Mouse (Mus musculus): ENCODE data around the gene Tubb4b.
"Not testable (repeated sequence)": the region's sequence is repeated elsewhere in the genome, so short reads cannot be mapped to it uniquely, and the experiment has no call there.

Gene Tubb4b

DNA sequence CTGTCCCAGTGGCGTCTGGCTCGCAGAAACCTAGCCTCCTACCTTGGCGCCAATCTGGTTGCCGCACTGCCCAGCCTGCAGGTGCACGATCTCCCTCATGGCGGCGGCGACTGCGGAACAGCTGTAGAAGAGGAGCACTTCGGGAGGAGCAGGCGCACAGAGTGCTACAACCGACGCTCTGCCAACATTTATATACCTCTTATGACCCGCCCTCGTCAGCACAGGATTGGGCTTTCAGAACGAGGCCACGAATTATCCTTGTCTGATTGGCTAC lies at the start of gene Tubb4b:
Gene Tubb4b, minus strand, starts transcription at position 211 of the 274 bp plus-strand sequence.
- DNase-seq (ENCODE audit: extremely low spot score, low read depth, low spot score), result no peak

- no peak for DNase-seq (ENCODE audit: extremely low spot score, low read depth, low spot score)
These were observed 48.5 kb upstream of the Tubb4b start for GRCm38 (mm10) chr2:25273010-25273409.

DNA sequence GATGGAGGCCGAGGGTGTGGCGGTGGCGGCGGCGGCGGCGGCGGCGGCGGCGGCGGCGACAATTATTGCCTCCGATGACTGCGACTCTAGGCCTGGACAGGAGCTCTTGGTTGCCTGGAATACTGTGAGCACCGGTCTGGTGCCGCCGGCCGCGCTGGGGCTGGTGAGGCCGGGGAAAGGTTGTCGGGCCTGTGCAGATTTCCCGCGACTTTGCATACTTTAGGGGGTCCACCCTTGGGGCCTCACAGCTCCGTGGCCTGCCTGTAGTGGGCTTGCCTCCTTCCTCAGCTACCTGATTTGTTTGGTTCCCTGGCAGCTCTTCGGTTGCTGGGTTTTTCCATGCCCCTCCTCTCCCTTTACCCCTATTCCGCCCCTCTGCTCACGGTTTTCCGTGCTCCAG lies 48.0 kb upstream of the Tubb4b start:
- DNase-seq (ENCODE audit: extremely low spot score, low read depth, low spot score), result no peak

DNA sequence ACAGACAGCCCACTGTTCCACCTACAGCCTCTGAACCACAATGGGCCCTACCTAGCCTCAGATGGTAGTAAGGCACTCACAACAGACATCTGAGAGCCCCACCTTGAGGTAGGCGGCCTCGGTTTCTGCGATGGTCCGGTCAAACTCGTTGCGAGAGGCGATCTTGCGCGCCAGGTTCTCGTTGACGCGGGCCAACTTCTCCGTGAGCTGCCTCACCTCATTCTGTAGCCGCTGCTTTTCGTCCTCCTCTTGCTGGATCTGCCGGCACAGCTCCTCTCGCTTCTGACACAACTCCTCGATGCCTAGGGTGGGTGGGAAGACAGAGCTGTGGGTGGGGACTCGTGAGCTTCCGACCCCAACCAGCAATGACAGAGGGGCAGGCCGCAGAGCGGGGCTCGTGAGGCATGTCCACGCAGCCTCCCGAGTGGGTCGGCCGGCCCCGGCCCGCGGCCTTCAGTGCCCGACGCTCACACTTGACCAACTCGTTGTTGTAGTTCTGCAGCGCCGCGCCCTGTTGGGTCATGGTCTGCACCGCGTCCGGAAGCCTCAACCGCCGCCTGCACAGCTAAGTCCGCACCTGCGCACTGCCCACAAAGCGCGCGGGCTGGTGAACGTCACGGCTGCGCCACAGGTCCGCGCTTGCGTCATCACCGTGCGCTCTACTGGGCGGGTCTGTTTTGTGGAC lies 47.5 kb upstream of the Tubb4b start, which contains the start of the genes Ssna1 and Anapc2:
Gene Ssna1, minus strand, starts transcription at position 612 of the 685 bp plus-strand sequence.
Gene Anapc2, plus strand, starts transcription at position 652 of the 685 bp plus-strand sequence.
- peak; percentile 82 for DNase-seq (ENCODE audit: extremely low spot score, low read depth, low spot score)

- no peak for DNase-seq (ENCODE audit: extremely low spot score, low read depth, low spot score)
These were observed 43.3 kb upstream of the Tubb4b start for GRCm38 (mm10) chr2:25267746-25268309.

- DNase-seq (ENCODE audit: extremely low spot score, low read depth, low spot score), result no peak
These were observed 42.7 kb upstream of the Tubb4b start for GRCm38 (mm10) chr2:25267241-25267640.

DNA sequence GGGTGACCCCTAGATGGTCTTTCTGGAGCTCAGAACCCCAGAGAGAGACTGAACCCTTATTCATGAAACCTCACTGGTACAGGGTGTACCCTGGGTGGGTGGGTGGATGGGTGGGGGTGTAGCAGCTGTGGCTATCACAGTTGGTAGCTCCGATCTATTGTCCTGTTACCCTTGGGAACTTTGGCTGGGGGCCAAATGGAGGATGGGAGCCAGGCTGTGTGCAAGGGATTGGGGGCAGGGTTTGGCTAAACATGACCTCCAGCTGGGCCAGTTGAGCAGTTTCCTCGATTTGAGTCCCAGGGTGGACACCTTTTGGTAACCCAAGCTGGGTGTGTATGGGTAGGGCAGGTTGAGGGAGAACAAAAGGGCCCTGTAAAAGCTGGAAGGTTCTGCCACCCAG lies 42.2 kb upstream of the Tubb4b start:
- no peak for DNase-seq (ENCODE audit: extremely low spot score, low read depth, low spot score)

- no peak for DNase-seq (ENCODE audit: extremely low spot score, low read depth, low spot score)
These were observed 41.6 kb upstream of the Tubb4b start for GRCm38 (mm10) chr2:25265897-25266656.

- DNase-seq (ENCODE audit: extremely low spot score, low read depth, low spot score), result no peak
These were observed 40.3 kb upstream of the Tubb4b start for GRCm38 (mm10) chr2:25264851-25265250.

- DNase-seq (ENCODE audit: extremely low spot score, low read depth, low spot score), result no peak
These were observed 39.8 kb upstream of the Tubb4b start for GRCm38 (mm10) chr2:25264286-25264660.

DNA sequence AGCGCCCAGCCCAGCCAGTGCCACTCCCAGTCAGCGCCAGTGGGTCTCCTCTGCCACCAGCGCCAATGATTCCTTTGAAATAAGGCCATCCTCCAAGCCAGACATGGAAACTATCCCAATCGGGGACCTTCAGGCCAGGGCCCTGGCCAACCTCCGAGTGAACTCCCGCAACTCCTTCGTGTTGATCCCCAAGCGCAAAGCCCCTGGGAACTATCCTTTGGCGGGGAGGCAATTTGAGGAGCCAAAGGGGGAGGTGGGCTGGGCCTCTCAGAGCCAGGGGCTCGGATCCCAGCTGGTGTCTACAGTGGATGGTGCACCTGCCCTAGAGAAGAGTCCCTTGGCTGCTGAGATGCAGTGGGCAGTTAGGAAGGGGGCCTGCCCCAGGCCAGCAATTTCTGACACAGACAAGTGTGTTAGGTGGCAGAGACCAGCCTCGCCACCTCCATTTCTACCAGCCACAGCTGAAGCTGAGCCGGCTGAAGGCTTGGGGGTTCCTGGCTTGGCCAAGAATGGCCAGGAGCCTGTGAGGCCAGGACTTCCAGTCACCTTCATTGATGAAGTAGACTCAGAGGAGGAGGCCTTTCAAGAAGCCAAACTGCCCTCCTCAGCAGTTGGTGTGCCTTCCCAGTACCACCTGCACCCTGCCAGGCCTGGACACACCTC lies 39.3 kb upstream of the Tubb4b start:
- DNase-seq (ENCODE audit: extremely low spot score, low read depth, low spot score), result no peak

DNA sequence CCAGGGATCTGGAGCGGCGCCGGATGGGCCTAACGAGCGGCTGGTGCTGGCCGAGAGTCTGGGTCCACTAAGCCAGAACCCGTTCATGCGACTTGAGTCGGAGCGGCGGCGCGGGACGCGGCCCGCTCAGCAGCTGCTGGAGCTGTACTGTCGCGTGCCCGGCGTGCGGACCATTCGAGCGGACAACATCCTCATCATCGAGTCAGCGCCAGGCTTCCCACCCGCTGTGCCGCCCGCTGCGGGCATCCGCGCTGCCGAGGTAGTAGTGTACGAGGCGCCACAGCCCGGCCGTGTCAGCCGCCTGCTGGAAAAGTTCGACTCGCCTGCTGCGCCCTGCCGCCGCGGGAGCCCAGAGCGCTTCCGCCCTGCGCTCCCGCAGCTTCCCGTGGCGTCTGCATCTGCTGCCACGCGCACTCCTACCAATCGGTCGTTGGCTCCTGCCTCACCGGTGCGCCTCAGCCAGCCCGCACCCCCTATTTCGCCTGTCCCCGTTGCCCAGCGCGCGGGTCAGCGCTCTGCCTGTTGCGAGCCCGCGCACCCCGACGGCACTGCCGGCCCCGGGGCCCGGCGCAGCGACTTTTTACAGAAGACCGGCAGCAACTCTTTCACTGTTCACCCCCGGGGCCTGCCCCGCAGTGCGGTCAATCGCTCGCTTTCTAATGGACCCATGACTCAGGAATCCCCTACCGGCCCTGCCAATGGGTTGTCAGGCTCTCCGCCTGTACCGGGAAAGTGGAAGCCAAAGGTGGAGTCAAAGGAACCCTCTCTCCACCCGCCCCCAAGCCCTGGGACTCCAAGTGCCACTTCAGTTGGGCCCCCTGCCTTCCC lies 38.5 kb upstream of the Tubb4b start:
- DNase-seq (ENCODE audit: extremely low spot score, low read depth, low spot score), result no peak

DNA sequence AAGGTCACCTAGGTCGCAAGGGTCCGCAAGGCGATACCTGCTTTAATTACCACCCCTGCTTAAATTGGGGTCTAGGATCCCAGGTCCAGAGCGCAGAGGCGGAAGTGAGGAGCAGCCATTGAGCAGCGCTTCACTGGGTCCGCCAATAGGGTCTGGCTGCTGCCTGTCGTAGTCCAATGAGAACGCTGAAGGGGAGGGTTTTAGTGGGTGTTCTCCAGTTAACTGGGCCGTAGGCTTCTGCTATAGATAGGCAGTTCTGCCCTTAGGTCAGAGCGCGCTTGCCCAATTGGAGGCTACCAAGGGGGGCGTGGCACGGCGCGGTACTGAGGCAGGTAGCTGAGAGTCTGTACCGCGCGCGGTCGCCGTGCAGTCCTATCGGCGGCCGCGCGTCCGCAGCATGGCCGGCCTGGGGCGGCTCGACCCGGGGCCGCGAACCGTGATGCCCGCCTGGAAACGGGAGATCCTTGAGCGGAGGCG lies 37.8 kb upstream of the Tubb4b start, which contains the start of gene Tprn:
Gene Tprn, plus strand, starts transcription at position 328 of the 477 bp plus-strand sequence.
- DNase-seq (ENCODE audit: extremely low spot score, low read depth, low spot score), result peak; percentile 86

GRCm38 (mm10) chr2:25261870-25262269 lies 37.4 kb upstream of the Tubb4b start:
- DNase-seq (ENCODE audit: extremely low spot score, low read depth, low spot score), result no peak

DNA sequence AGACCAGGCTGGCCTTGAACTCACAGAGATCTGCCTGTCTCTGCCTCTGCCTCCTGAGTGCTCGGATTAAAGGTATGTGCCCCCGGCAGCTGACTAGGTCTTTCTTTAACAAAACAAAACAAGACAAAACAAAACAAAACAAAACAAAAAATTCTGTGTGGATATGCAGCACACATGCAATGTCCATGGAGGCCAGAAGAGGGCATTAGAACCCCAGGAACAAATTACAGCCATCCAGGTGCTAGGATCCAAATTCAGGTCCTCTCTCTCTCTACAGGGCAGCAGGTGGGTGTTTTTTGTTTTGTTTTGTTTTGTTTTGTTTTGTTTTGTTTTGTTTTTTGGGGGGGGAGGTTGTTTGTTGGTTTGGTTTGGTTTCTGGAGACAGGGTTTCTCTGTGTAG lies 34.4 kb upstream of the Tubb4b start:
- DNase-seq (ENCODE audit: extremely low spot score, low read depth, low spot score), result no peak

GRCm38 (mm10) chr2:25257250-25257649 lies 32.7 kb upstream of the Tubb4b start:
- DNase-seq (ENCODE audit: extremely low spot score, low read depth, low spot score), result not testable (repeated sequence)

- DNase-seq (ENCODE audit: extremely low spot score, low read depth, low spot score), result not testable (repeated sequence)
These were observed 32.1 kb upstream of the Tubb4b start for GRCm38 (mm10) chr2:25256443-25257109.

GRCm38 (mm10) chr2:25255284-25255779 lies 30.8 kb upstream of the Tubb4b start, which contains the start of gene Tmem203:
Tmem203 (plus strand) TSS chr2:25255439.
- DNase-seq (ENCODE audit: extremely low spot score, low read depth, low spot score), result peak; percentile 62

GRCm38 (mm10) chr2:25252331-25252730 lies 27.8 kb upstream of the Tubb4b start:
- no peak for DNase-seq (ENCODE audit: extremely low spot score, low read depth, low spot score)

Measured in hindlimb bud, embryonic 11.5 days (tissue).